Mouse (Mus musculus) small intestine, adult 2 months (tissue): ENCODE measurements around the gene Tmem131. TPM values are rescaled to one million over a fixed set of nuclear protein-coding genes. Genes with fewer than 3 reads are reported as not detected.
A peak's percentile ranks its signal among the peaks of the same experiment; 100 is the strongest.

Experiments used
- H3K27ac ChIP-seq: fragments of 200-500 bp; 2 replicates; pipeline ENCODE4 v1.5.1; 2012; ENCODE audit warnings: low read depth, low read length, control low read depth, inconsistent platforms; ENCODE audit not compliant: insufficient read depth
- H3K27me3 ChIP-seq: fragments of 200-500 bp; 2 replicates; pipeline ENCODE4 v1.6.1; 2012; ENCODE audit warnings: mild to moderate bottlenecking, moderate library complexity, low read length, inconsistent platforms; ENCODE audit not compliant: control insufficient read depth, insufficient read depth
- H3K36me3 ChIP-seq: fragments of 200-500 bp; 2 replicates; pipeline ENCODE4 v1.6.1; 2012; ENCODE audit warnings: mild to moderate bottlenecking, low read length, control low read depth, inconsistent platforms; ENCODE audit not compliant: control insufficient read depth, insufficient read depth
- H3K4me1 ChIP-seq: fragments of 200-500 bp; 2 replicates; pipeline ENCODE4 v1.6.1; 2012; ENCODE audit warnings: low read length, inconsistent platforms, mixed read lengths; ENCODE audit not compliant: control insufficient read depth, insufficient read depth, insufficient read length
- H3K4me3 ChIP-seq: fragments of 200-500 bp; 2 replicates; pipeline ENCODE4 v1.5.1; 2012; ENCODE audit warnings: low read depth, mild to moderate bottlenecking, control low read depth, inconsistent platforms, low read length, moderate library complexity
- CTCF ChIP-seq: fragments of 200-500 bp; IDR thresholded peaks from 2 replicates; pipeline ENCODE4 v1.5.1; 2012; ENCODE audit warnings: low read depth, mild to moderate bottlenecking, control low read depth, inconsistent platforms, low read length, moderate library complexity, mixed read lengths; ENCODE audit not compliant: insufficient replicate concordance, insufficient read length; ENCODE audit errors: extremely low read depth
- POLR2A ChIP-seq: fragments of 200-500 bp; IDR thresholded peaks from 2 replicates; pipeline ENCODE4 v1.6.1; 2012; ENCODE audit warnings: low read depth, mild to moderate bottlenecking, control low read depth, inconsistent platforms, low read length, moderate library complexity
- WGBS: fragments of 180-500 bp; shearing (Covaris S2); methylation state at CpG from one replicate; pipeline ENCODE4 v1.1.7; 2018; 5-methylcytosine and 5-hydroxymethylcytosine counted together
- polyA plus RNA-seq: library from polyadenylated mRNA; depleted of rRNA; stranded (reverse); fragments of >200 nt; gene quantifications from 2 replicates; pipeline ENCODE4 v1.2.3, GENCODE M21; 2012

The Tmem131 gene
- polyA plus RNA-seq, 1 experiment: 39.6 TPM

DNA sequence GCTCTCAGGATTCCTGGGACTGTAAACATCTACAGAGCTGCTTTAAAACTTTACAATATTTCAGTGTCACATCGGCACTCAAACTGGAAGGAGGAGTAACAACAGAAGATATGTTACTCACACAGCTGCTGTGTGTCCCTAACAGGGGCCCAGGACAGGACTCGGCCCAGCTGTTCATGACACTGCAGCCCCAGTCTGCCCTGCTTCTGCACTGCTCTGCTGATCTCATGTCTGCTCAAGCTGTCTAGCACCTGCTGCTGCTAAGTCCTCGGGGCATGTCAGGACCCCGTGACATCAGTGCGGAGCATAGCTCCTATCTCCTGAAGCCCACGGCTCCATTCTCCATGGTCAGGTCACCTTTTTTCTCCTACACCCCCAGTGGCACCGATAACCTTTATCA, 146.8 kb downstream of the Tmem131 start:
- H3K36me3 ChIP-seq: peaks cover 85% of the 10 kb centered on the region
- TF ChIP-seq POLR2A: no peak
- no peak for TF ChIP-seq CTCF
- no peaks in the 10 kb centered on the region for H3K27me3 ChIP-seq
- H3K4me3 ChIP-seq: no peak overlapping the region
- WGBS: 85% methylated on average over 7 of the region's 7 CpGs
- H3K27ac ChIP-seq: no peak overlapping the region
- no peaks in the 10 kb centered on the region; the same call in 1 of the 2 replicates for H3K4me1 ChIP-seq

GRCm38 (mm10) chr1:36789416-36789815, 154.1 kb downstream of the Tmem131 start:
- TF ChIP-seq CTCF: no peak
- no peak for TF ChIP-seq POLR2A
- WGBS: 71% methylated on average over 8 of the region's 8 CpGs
- peaks cover 24% of the 10 kb centered on the region for H3K36me3 ChIP-seq

DNA sequence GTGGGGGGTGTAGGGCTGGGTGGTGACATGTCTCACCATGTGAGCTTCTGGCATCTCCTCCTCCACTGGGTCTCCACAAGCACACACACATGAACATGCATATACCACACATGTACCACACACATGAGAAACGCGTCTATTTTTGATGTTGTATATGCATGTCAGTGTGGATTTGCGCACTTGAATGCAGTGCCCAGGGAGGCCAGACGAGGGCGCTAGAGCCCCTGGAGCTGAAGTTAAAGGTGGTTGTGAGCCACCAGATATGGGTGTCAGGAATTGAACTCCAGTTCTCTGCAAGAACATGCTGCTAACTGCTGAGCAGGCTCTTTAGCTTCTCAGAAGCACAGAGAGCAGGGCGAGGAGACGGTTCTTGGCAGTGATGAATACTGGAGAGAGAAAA, 157.1 kb downstream of the Tmem131 start:
- TF ChIP-seq CTCF (peak; percentile 32; the same call in 1 of the 2 replicates), POLR2A (no peak)
- Histone ChIP-seq H3K4me3 (no peak overlapping the region), H3K36me3 (no peaks in the 10 kb centered on the region; the same call in 1 of the 2 replicates), H3K27me3 (no peaks in the 10 kb centered on the region), H3K4me1 (peaks cover 6% of the 10 kb centered on the region; the same call in 1 of the 2 replicates), H3K27ac (no peak overlapping the region)
- 94% methylated on average over 7 of the region's 7 CpGs for WGBS

More at GRCm38 (mm10) chr1:36789416-36789815, 154.1 kb downstream of the Tmem131 start:
- Histone ChIP-seq H3K4me1 (peaks cover 6% of the 10 kb centered on the region; the same call in 1 of the 2 replicates), H3K27ac (no peak overlapping the region), H3K27me3 (no peaks in the 10 kb centered on the region), H3K4me3 (no peak overlapping the region)

DNA sequence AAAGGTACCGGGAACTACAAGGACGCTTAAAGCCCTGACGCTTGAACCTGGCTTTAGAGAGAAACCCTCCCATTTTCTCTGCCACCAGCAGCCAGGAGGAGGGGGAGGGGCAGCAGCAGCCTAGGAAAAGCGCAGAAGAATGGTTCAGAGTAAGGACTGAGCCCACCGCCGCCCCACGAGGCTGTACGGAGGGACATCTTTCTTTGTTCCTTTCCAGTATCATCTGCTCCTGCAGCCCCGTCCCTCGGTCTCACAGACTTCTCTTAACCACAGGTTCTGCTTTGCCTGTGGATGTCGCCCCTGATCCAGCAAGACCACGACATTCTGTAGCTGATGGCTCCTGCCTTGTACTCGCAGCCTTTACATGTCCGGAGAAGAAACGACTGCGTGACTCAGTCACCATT, 158.2 kb downstream of the Tmem131 start:
- H3K27me3 ChIP-seq: no peaks in the 10 kb centered on the region
- H3K27ac ChIP-seq: no peak overlapping the region
- peak overlapping the region; percentile 48 for H3K4me3 ChIP-seq
- H3K4me1 ChIP-seq: peaks cover 6% of the 10 kb centered on the region; the same call in 1 of the 2 replicates
- 4% methylated on average over 16 of the region's 16 CpGs for WGBS
- H3K36me3 ChIP-seq: no peaks in the 10 kb centered on the region
- TF ChIP-seq CTCF: no peak
- TF ChIP-seq POLR2A: no peak

- WGBS: 3% methylated on average over 20 of the region's 20 CpGs
- peak overlapping the region; percentile 48 for H3K4me3 ChIP-seq
- no peak for TF ChIP-seq POLR2A
- peak; percentile 79; the same call in 1 of the 2 replicates for TF ChIP-seq CTCF
Observed at GRCm38 (mm10) chr1:36784365-36785134, 158.9 kb downstream of the Tmem131 start.

GRCm38 (mm10) chr1:36782476-36782875, 161.0 kb downstream of the Tmem131 start:
- H3K27ac ChIP-seq: no peak overlapping the region
- 65% methylated on average over 11 of the region's 11 CpGs for WGBS

More at GRCm38 (mm10) chr1:36784365-36785134, 158.9 kb downstream of the Tmem131 start:
- Histone ChIP-seq H3K36me3 (no peaks in the 10 kb centered on the region), H3K27me3 (no peaks in the 10 kb centered on the region), H3K4me1 (peaks cover 6% of the 10 kb centered on the region; the same call in 1 of the 2 replicates), H3K27ac (no peak overlapping the region)

DNA sequence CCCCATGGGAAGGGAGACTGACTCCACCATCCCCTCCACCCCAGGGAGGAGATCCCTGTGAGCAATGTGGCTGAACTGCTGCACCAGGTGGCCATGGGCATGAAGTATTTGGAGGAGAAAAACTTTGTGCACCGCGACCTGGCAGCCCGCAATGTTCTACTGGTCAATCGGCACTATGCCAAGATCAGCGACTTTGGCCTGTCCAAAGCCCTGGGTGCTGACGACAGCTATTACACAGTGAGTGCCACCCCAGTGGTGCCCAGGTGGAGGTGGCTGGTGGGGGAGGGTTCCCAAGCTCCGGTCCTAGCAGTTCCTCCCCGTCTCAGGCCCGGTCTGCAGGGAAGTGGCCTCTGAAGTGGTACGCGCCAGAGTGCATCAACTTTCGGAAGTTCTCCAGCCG, 162.7 kb downstream of the Tmem131 start:
- no peak overlapping the region for H3K4me3 ChIP-seq
- no peak for TF ChIP-seq POLR2A
- TF ChIP-seq CTCF: no peak
- H3K27ac ChIP-seq: no peak overlapping the region
- H3K27me3 ChIP-seq: no peaks in the 10 kb centered on the region
- WGBS: 85% methylated on average over 13 of the region's 13 CpGs
- no peaks in the 10 kb centered on the region for H3K36me3 ChIP-seq
- H3K4me1 ChIP-seq: peaks cover 6% of the 10 kb centered on the region; the same call in 1 of the 2 replicates

More at GRCm38 (mm10) chr1:36782476-36782875, 161.0 kb downstream of the Tmem131 start:
- TF ChIP-seq POLR2A (no peak), CTCF (no peak)
- Histone ChIP-seq H3K27me3 (no peaks in the 10 kb centered on the region), H3K36me3 (no peaks in the 10 kb centered on the region), H3K4me1 (peaks cover 6% of the 10 kb centered on the region; the same call in 1 of the 2 replicates), H3K4me3 (no peak overlapping the region)
